Comparison of ENCODE assay signal across 10 mouse cellular contexts in genomic region chr2:138281550-138282201, GRCm38 (mm10). TPM values are rescaled to one million over a fixed set of nuclear protein-coding genes. Genes with fewer than 3 reads are reported as not detected.
A peak's percentile ranks its signal among the peaks of the same experiment; 100 is the strongest.
DNase-seq lines count a peak whose midpoint lies in the region; ATAC-seq lines count a peak whose summit lies in the region.
"Had no signal": no experiment of that assay in that cellular context is flagged by ENCODE, and none has a peak within 500 bp of the region (broad histone marks: within the 10 kb centered on the region; RNA-seq: fewer than 3 reads in every experiment).

No protein-coding gene starts in this region.

- H3K4me1 ChIP-seq in kidney, embryonic 15.5 days, result peaks cover 38% of the 10 kb centered on the region
- H3K4me1 ChIP-seq in embryonic facial prominence, embryonic 15.5 days, result peaks cover 34% of the 10 kb centered on the region
- peaks cover 32% of the 10 kb centered on the region for H3K4me1 ChIP-seq in limb, embryonic 15.5 days

- peak; percentile 45 for DNase-seq in kidney, adult 11 months
- DNase-seq in cerebellum, adult 11 months, result peak; percentile 89
- no peak for DNase-seq in Muller cell, postnatal 12 days (ENCODE audit: inconsistent ontology term)
- DNase-seq in embryo, embryonic 11 days, result no peak
- DNase-seq in natural killer cell, adult 2 months (ENCODE audit: low spot score in 2 of 2), result no peak
- DNase-seq: liver, embryonic 13.5 days had no signal

- ATAC-seq in kidney, embryonic 15.5 days (replicated peaks; ENCODE audit: low FRiP score), result no peak
- ATAC-seq in embryonic facial prominence, embryonic 15.5 days (ENCODE audit: insufficient number of reproducible peaks, low FRiP score, low TSS enrichment, low read depth), result no peak
- ATAC-seq in limb, embryonic 15.5 days (ENCODE audit: insufficient number of reproducible peaks, low FRiP score, low TSS enrichment, low read depth), result no peak
- ATAC-seq: Patski had no signal

- H3K4me3 ChIP-seq in kidney, embryonic 15.5 days (replicated peaks), result no peak overlapping the region
- H3K4me3 ChIP-seq in embryonic facial prominence, embryonic 15.5 days (replicated peaks), result peak overlapping the region; percentile 15
- H3K4me3 ChIP-seq in limb, embryonic 15.5 days, result peak overlapping the region; percentile 12
- H3K4me3 ChIP-seq: liver, embryonic 13.5 days had no signal

- no peaks in the 10 kb centered on the region for H3K27me3 ChIP-seq in kidney, embryonic 15.5 days
- no peaks in the 10 kb centered on the region for H3K27me3 ChIP-seq in embryonic facial prominence, embryonic 15.5 days
- H3K27me3 ChIP-seq in limb, embryonic 15.5 days, result no peaks in the 10 kb centered on the region
- H3K27me3 ChIP-seq: liver, embryonic 13.5 days; Patski had no signal

- H3K4me2 ChIP-seq in kidney, embryonic 15.5 days, result no peak overlapping the region
- H3K4me2 ChIP-seq in embryonic facial prominence, embryonic 15.5 days (replicated peaks), result peak overlapping the region; percentile 12; the same call in 1 of the 2 replicates
- peak overlapping the region; percentile 31 for H3K4me2 ChIP-seq in limb, embryonic 15.5 days
- H3K4me2 ChIP-seq: liver, embryonic 13.5 days had no signal

- no peaks in the 10 kb centered on the region for H3K9me3 ChIP-seq in kidney, embryonic 15.5 days (replicated peaks)
- no peaks in the 10 kb centered on the region for H3K9me3 ChIP-seq in embryonic facial prominence, embryonic 15.5 days (replicated peaks)
- H3K9me3 ChIP-seq in limb, embryonic 15.5 days, result no peaks in the 10 kb centered on the region
- H3K9me3 ChIP-seq: liver, embryonic 13.5 days had no signal

- H3K36me3 ChIP-seq in kidney, embryonic 15.5 days, result peaks cover 40% of the 10 kb centered on the region
- H3K36me3 ChIP-seq in embryonic facial prominence, embryonic 15.5 days, result peaks cover 21% of the 10 kb centered on the region
- H3K36me3 ChIP-seq in limb, embryonic 15.5 days, result peaks cover 24% of the 10 kb centered on the region

- no peak overlapping the region for H3K27ac ChIP-seq in kidney, embryonic 15.5 days
- 0 out of 2 replicates have a peak overlapping the region, but pooled peaks have one; percentile 11 for H3K27ac ChIP-seq in embryonic facial prominence, embryonic 15.5 days (replicated peaks)
- no peak overlapping the region for H3K27ac ChIP-seq in limb, embryonic 15.5 days
- H3K27ac ChIP-seq: liver, embryonic 13.5 days had no signal

- H3K9ac ChIP-seq in kidney, embryonic 15.5 days, result no peak overlapping the region
- H3K9ac ChIP-seq in embryonic facial prominence, embryonic 15.5 days, result no peak overlapping the region
- no peak overlapping the region for H3K9ac ChIP-seq in limb, embryonic 15.5 days
- H3K9ac ChIP-seq: liver, embryonic 13.5 days had no signal

- 87% methylated on average over 10 of the region's 10 CpGs for WGBS in kidney, embryonic 15.5 days
- 68% methylated on average over 10 of the region's 10 CpGs for WGBS in embryonic facial prominence, embryonic 15.5 days
- WGBS in limb, embryonic 15.5 days, result 65% methylated on average over 10 of the region's 10 CpGs

RNA-seq across cellular contexts. Expression of gene Btbd3, which starts 25.3 kb away (rescaled TPM):
- 16.4 and 17.4 TPM in 2 replicates for polyA plus RNA-seq in kidney, embryonic 15.5 days (2015; fragmentation: Nextera tagmentation; extraction: Ambion mirVana)
- polyA plus RNA-seq in embryonic facial prominence, embryonic 15.5 days (2015; fragmentation: Nextera tagmentation; extraction: Ambion mirVana), result 22.7 and 24.3 TPM in 2 replicates
- 23.3 and 25.6 TPM in 2 replicates for polyA plus RNA-seq in limb, embryonic 15.5 days (2015; fragmentation: Nextera tagmentation; extraction: Ambion mirVana)

Comparison
In these comparisons a context has a peak if more than half of its experiments do, and no peak if none do; other contexts are left out.
1. DNase-seq: peak in kidney, adult 11 months (single experiment) and cerebellum, adult 11 months (single experiment); none in Muller cell, postnatal 12 days (single experiment), embryo, embryonic 11 days (single experiment) and natural killer cell, adult 2 months (0 of 2).